Mouse (Mus musculus): ENCODE measurements around the gene Rps6ka2. TPM values are rescaled to one million over a fixed set of nuclear protein-coding genes. Genes with fewer than 3 reads are reported as not detected.
"Not testable (repeated sequence)": the region's sequence is repeated elsewhere in the genome, so short reads cannot be mapped to it uniquely, and the experiment has no call there.

Gene Rps6ka2
- total RNA-seq, 2 experiments from 2014 or later, result 34.3 TPM

DNA sequence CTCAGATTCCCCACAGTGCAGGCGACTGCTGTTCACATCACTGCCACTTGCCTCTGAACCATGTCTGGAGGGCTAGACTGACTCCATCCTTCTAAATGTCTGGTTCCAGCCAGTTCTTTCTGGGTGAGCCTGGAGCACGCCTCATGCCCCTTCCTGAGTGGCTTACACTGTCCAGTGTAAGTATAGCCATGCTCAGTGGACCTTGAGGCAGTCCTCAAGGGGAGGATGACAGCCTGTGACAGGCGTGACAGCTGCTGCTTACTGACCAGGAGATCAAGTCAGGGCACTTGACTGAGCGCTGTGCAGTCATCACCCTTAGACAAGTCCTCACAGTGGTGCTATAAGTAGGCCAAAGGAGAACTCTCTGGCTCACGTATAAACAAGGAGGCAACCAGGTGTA, 94.7 kb downstream of the Rps6ka2 start:
- DNase-seq (ENCODE audit: extremely low spot score in 1 of 2, low spot score in 1 of 2), result no peak

DNA sequence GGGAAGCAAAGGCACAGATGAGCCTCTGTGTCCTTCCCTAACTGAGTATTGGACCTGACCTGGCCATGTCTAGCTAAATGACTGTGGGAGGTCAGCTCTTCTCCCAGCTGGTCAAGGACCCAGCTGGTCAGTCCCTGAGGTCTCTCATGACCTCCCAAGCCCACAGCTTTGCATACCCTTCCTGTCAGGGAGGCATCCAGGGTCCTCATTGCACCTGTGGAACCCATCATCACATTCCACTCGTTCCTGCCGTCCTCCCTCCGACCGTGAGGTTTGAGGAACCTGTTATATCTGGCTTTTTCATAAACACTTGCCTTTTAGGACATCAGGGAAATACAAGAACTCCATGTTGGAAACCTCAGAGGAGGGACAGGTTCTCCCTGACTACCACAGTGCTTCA, 95.4 kb downstream of the Rps6ka2 start:
- no peak for DNase-seq (ENCODE audit: extremely low spot score in 1 of 2, low spot score in 1 of 2)

DNA sequence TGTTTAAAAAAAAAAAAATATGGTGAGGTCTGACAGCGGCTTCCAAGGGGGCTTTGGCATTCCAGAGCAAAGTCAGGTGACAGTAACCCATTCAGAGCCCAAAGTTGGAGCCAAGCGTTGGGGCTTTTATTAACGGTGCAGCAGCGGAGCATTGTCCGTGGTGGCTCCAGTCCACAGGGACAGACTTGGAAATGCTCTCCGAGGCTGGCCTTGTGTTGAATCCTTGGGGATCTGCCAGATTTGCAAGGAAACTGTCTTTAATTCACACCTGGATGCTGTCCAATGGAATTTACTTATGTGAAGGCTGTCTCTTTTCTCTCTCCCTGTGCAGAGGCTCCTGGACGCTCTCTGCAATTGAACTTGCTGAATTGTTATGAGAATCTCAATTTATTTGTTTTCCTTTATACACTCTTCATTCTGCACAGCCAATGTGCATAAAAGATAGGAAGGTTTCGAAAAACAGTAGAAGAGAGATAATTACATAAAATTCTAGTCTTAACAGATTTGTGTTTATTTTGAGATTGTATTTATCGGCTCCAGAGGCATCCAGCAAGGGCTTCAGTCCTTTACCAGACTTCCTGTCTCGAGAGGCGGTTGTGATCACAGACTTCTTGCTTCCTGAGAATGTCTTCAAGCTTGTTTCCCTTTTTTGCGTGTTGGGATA, 95.9 kb downstream of the Rps6ka2 start:
- no peak for DNase-seq (ENCODE audit: extremely low spot score in 1 of 2, low spot score in 1 of 2)

DNA sequence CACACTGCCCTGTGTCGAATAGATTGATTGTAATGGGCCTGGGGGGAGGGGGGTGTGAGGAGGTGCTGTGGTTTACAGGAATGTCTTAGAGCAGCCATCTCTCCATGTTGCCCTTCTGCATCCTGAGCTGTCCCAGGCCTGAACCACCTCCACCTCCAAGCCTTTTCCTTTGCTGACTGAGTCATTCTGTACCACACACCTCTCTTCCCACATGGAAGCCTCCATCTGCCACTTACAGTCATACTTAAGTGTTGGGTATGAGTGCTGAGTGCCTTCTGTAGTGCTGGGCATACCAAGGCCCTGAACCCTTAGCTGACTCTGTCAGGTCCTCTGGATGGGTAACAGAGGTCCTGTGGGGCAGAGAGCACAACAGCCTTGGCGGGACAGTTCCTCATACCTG, 97.9 kb downstream of the Rps6ka2 start:
- DNase-seq (ENCODE audit: extremely low spot score in 1 of 2, low spot score in 1 of 2), result no peak

DNA sequence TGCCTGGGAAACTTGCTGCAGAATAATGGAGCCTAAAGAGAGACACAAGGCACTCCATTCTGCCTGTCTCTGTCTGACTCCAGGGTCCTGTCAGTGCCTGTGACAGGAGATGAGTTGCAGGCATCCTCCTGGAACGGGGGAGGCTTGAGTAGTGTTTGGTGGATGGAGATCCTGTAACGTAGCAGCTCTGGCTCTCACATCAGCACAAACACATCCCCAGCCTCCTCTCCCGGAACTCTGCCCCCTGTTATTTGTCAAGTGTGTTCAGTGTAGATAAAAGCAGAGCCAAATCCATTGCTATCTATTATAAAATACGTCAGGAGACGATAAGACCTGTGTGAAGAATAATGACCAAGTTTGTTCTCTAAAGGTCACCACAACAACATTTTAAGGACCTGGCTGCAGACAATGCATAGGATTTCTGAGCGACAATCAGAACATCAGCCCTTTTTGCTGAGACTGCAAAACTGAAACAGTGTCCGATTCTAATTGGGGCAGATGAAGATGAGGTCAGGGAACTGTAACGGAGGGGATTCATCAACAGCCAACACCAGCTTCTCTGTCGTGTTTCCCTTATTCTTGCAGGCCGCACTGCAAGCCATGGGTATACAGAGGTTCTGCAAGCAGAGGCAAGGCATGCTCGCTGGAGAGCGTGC, 99.4 kb downstream of the Rps6ka2 start:
- no peak for DNase-seq (ENCODE audit: extremely low spot score in 1 of 2, low spot score in 1 of 2)

DNA sequence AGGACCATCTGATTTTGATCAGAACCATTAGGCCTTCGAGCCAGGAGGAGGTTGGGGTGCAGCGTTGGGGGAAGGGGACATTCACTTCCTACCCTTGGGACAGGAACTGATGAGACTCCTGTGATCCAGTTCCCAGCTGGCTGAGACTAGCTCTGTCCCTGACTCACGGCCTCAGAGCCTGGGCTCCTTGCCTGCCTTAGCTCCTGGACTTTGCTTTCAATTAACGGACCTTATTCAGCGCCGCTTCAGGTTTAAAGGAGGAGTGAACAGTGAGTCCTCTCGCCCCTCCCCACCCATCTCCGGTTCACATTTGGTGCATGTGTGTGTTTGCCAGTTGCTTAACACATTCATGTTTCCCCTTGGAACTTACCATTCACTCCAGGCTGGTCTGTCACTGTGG, 100.6 kb downstream of the Rps6ka2 start:
- no peak for DNase-seq (ENCODE audit: extremely low spot score in 1 of 2, low spot score in 1 of 2)

DNA sequence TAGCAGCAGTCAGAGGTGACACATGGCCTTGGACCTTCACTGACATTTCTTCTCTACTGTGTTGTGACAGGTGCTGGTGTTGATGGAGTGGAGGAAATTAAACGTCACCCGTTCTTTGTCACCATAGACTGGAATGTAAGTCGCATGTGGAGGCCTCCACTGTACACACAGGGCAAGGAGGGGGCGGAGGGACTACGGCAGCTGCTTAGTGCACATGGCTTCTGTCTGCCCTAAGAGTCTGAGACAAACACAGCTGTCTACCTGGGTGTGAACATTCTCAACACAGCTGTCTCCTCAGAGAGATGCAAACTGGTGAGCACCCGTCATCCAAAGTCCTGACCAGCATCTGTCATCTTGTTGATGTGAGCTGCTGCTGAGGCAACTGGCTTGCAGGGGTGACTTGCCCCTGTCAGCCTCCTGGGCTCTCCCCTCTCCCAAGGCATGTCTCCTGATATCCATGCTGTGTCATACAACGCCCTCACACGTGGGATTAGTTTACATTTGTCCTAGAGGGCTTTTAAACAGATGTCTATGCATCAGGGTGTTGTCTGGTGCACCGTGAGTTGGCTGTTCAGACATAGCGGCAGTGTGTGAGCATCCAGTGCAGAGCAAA, 101.7 kb downstream of the Rps6ka2 start:
- no peak for DNase-seq (ENCODE audit: extremely low spot score in 1 of 2, low spot score in 1 of 2)

DNA sequence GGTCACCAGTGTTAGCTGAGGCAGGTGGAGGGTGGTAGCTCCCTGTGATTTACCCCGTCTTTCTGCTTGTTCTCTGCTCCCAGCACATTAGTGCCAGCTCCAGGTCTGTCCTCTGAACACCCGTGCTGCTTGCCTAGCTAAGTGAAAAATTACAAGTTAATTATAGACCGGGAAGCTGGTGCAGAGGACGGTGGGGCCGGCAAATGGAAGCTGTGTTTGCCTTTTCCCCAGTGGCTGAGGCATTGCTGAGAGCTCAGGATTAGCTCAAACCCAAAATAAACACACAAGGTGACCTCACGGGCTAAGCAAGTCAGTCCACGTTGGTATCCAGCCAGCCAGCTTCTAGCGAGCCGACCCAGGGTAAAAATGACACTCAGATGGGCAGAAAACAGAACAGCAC, 103.1 kb downstream of the Rps6ka2 start:
- no peak for DNase-seq (ENCODE audit: extremely low spot score in 1 of 2, low spot score in 1 of 2)

DNA sequence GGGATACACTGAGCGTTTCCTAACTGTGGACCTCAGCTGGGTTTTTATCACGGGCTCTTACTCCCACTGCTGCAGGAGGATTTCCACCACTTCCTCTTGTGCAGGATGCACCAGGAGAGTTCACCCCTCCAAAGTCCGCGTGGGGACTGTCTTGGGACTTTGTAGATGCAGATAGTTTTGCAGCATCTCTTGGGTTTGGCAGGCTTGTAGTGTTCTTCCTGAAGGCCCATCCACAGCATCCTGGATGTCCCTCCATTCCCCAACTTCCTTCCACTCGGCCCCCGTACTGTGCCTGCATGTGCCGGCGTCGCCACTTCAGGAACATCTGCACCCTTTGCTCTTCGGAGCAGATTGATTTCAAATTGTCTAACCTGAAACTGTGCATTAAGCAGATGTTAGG, 103.9 kb downstream of the Rps6ka2 start:
- DNase-seq (ENCODE audit: extremely low spot score in 1 of 2, low spot score in 1 of 2), result no peak

DNA sequence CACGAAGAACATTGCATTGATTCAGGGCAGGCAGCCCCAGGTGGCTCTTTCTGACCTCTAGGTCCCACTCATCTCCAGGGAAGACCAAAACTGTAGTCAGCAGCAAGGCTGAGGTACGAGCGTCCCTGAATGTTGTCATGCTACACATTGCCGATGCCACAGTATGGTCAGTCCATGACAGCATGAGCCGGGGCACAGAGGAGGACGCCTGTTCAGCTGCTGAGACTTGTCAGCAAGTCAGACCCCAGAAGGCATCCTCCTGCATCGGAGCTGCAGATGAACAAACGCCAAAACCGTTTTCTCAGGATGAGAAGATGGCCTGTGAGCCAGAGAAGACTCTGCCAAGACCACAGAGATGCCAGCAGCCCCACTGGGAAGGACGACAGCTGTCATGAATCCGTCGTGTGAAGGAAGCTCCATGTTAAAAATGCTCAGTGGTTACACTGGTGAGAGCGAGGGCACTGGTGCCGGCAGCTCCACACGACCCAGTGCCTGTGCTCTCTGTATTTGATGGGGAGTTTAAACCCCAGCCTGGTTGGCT, 108.9 kb downstream of the Rps6ka2 start:
- DNase-seq (ENCODE audit: extremely low spot score in 1 of 2, low spot score in 1 of 2), result no peak

DNA sequence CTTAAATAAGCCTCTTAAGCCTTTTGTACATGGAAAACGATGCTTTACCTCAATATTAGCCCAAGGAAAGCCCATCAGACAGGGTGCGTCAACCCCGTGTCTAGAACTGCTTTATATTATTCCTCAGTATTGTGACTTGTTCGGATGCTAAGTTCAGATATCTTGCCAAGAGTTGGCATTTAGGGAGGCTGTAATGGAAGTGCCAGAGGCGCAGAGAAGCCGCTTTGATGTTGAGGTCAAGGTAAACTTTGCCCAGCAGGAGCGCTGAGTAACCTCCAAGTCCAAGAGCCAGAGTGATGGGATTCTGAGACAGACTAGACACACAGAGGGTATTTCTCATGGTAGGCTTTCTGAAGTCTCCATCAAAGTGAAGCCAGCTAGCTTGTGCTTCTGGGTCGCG, 109.3 kb downstream of the Rps6ka2 start:
- no peak for DNase-seq (ENCODE audit: extremely low spot score in 1 of 2, low spot score in 1 of 2)

DNA sequence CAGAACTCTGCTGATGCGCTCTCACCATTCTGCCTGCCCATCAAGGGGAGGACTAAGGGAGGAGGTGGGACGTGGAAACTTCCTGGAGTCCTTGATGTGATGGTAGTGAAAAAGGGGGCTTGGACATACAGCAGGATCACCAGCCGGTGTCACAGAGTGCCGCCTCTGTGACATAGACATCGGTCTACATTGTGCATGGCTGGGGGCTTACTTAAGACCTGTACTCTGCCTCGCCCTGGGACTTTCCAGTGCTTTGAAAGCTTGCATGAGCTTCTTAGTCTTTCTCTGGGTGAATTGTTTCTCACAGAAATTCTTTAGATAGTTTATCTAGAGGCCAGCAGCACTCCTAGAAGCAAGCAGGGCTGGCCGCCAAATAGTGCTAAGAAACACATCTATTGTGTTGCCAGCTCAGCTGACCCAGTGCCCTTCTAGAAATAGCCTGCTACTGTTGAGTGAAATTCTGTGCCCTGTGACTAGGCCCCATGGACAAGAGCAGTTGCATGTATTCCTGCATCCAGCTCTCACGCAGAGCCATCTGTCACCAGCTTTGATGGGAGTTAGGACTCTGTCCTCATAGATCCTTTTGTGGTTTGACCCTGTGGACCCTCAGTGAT, 114.5 kb downstream of the Rps6ka2 start:
- no peak for DNase-seq (ENCODE audit: extremely low spot score in 1 of 2, low spot score in 1 of 2)

DNA sequence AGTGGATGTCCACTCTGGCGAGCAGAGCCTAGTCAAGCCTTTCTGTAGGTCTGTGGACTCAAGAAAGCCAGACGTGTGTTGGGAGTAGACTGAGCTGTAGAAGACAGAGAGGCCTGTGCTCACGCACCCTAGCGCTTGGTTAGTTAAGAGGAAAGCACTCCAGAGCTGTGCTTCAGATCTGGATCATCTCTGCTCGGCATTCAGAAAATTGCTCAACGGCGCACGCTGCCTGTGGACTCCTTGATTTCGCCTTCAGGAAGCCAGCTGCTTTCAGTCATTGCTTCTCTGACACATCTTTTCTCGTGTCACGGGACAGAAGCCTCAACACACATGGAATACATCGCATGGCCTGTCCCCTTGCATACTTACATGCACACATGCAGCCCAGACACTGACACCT, 115.4 kb downstream of the Rps6ka2 start:
- no peak for DNase-seq (ENCODE audit: extremely low spot score in 1 of 2, low spot score in 1 of 2)

DNA sequence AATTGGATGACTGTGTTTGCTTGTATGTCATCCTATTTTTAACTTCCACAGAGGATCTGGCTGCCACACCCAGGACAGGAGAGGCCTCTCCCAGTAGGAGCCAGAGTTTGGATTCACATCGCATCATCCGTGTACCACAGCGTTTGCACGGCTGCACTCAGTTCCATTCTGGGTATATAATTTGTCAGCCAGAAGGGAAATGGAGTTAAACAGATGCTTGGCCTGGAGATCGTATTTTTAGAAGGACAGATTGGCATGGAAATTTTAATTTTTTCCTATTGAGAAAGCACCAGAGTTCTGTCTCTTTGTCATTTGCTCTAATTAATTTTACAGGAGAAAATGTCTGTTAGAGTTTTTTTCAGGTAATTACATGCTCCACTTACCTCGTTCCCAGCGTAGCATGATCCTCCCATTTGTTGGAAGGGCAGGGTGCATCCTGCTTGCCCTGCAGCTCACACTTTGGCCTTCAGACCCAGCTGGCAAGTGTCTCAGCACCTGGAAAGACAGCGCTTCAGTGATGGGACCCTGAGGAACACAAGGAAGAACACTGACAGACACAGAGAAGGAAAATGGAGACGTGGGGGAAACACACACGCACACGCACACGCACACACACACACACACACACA, 116.6 kb downstream of the Rps6ka2 start:
- no peak for DNase-seq (ENCODE audit: extremely low spot score in 1 of 2, low spot score in 1 of 2)

DNA sequence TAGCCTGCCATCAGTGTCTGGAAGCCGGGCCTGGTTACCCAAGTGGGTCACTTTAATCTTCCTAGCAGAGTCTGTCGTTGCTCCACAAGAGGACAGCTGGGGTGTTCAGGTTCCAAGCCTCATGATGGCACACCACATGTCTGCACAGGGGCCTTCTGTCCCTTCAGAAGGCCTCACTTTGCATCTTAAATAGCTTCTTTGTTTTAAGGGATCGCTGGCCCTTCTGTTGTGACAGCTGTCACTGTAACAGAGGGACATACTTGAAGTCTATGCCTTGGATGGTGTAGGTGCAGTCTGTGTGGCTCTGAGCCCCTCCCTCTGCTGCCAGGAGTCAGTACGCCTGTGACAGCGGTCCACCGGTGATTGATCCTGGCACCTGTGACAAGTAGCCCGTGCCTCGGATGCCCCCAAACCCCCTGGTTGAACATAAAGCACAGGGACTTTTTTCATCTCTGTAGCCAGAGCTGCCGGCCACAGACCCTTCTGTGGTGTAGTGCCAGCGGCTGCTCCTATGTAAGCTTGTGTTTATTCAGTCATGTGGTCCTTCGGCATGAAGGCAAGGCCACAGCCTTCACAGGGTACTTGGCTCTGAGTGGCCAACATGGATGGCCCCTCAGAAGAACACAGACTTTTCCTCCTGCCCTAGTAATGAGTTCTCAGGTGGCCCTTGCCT, 122.2 kb downstream of the Rps6ka2 start:
- no peak for DNase-seq (ENCODE audit: extremely low spot score in 1 of 2, low spot score in 1 of 2)

DNA sequence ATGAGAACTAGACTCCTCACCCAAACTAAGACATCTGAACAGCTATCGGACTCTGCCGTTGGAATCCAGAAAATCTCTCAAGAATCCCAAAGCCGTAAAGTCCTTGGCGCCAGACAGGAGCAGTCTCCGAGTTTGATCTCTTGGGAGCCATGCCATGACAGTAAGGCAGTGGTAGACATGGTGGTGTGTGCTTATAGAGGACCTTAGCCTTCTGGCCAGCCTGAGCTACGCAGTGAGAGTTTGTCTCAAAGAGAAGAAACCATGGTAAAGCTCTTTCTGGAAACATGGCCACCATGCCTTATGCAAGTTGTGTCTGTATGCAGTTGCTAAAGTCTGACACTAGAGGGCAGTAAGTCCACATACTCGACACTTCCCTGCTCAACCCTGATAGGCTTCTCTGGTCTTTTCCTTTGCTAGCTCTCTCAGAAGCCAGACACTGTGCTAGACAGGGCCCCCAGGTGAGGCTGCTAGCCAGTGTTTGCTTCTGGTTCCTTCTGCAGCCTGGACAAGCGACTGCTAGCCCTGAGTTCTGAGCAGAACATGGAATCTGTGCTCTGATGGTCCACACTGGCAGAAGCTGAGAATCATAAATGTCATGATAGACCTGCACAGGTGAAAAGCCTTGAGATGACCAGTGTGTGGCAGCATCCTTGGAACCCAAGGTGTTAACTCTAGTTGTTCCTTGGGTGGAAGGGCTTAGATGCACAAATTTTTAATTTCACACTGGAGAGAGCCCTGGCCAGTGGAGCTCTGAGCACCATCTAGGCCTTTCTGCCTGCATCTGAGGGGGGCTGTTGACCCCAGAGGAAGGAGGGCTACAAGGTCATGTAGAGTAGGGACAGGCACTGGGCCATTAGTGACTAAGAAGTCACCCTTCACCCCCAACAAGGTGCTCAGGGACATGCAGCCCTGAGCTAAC, 136.6 kb downstream of the Rps6ka2 start:
- DNase-seq (ENCODE audit: extremely low spot score in 1 of 2, low spot score in 1 of 2), result not testable (repeated sequence)

DNA sequence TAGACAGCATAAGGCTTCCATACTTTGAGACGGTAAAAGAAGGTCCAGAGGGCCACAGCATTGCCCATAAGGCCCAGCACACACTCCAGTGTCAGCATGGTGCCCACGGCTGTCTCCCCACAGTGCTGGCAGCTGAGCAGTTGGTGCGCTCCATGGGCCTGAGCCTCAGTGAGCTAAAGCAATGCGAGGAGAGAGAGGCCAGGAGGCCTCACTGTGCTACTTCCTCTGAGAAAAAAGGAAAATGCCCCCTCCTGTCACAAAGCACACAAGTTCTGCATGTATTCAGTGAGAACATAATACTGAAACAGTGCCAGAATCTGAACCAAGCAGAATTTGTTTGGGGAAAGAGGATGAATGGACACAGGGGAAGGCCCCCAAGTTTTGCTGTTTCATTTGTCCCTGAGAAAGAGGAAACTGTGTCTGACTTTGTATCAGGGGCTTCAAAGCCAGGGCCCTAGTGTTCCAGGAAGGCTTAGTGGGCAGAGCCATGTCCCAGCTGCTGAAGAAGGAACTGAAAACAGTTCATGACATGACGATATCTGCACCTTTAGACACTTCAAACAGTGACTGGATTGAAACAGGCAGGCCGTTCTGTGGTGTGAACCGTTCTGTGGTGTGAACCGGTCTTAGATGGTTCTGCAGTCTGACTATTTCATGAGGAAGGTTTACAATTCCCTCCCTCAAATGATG, 145.9 kb downstream of the Rps6ka2 start:
- DNase-seq (ENCODE audit: extremely low spot score in 1 of 2, low spot score in 1 of 2), result not testable (repeated sequence)

DNA sequence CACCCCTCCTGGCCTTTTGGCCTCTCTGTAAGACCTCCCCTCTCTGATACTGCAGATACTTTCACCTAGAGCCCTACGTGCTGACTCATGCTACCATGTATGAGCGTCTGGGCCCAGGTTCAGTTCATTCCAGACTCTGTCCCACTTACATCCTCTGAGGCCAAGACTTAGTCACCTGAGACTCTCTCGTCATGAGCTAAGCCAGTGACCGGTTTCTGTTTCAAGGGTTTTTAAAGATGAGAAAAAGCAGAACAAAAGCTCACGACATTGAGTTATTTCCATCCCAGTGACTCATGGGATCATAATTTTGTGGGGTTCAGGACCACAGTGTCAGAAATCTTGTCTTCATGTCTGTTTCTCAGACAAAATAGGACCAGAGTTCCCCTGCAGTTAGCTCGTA, 149.9 kb downstream of the Rps6ka2 start:
- DNase-seq (ENCODE audit: extremely low spot score in 1 of 2, low spot score in 1 of 2), result not testable (repeated sequence)

DNA sequence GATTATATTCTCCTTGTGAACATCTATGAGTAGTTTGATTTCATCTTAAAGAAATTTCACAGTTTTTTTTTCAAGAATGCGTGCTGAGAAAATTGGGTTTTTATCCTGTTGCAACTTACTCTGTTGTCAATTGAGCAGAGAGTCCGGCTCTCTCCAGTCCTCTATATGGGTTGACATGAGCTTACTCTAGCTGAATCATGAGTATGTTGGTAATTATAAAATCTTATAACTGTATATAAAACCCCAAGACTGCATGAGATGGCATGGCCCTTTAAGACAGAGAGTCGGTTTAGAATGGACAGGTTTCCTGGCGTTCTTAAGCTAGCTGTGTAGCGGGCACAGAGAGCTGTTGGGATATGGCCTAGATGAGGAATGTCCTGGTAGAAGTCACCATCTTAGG, 154.4 kb downstream of the Rps6ka2 start, which contains the start of gene Tcp10a:
Tcp10a (plus strand) TSS at position 301 of the 400 bp plus-strand sequence.
- not testable (repeated sequence) for DNase-seq (ENCODE audit: extremely low spot score in 1 of 2, low spot score in 1 of 2)

Data from layer of hippocampus, postnatal 25 days (tissue).